Mouse (Mus musculus) neural tube, embryonic 11.5 days (tissue): ENCODE results near the gene Gpr85. TPM values are rescaled to one million over a fixed set of nuclear protein-coding genes. Genes with fewer than 3 reads are reported as not detected.

ENCODE experiments used
- ATAC-seq: fragments of 200-750 bp; cut with Nextera tagmentation; 2 replicates; pipeline ENCODE4 v1.8.0; 2017; ENCODE audit warnings: moderate number of reproducible peaks, mild to moderate bottlenecking, moderate TSS enrichment, moderate library complexity; ENCODE audit not compliant: insufficient read depth, low FRiP score, low TSS enrichment
- DNase-seq: peaks from one replicate; pipeline ENCODE4 v3.0.0-alpha.2; 2015; ENCODE audit warnings: low spot score
- H3K27ac ChIP-seq: fragments of 300-500 bp; sonication (generic); 2 replicates; pipeline ENCODE4 v1.5.1; 2014; ENCODE audit warnings: low read depth, mild to moderate bottlenecking, low read length
- H3K27me3 ChIP-seq: fragments of 300-500 bp; sonication (generic); 2 replicates; pipeline ENCODE4 v1.6.1; 2014; ENCODE audit warnings: mild to moderate bottlenecking, low read length, mixed read lengths; ENCODE audit not compliant: control insufficient read depth, insufficient read depth
- H3K36me3 ChIP-seq: fragments of 300-500 bp; sonication (generic); 2 replicates; pipeline ENCODE4 v1.6.1; 2014; ENCODE audit warnings: mild to moderate bottlenecking, low read length, moderate library complexity, mixed read lengths; ENCODE audit not compliant: control insufficient read depth, insufficient read depth
- H3K4me1 ChIP-seq: fragments of 300-500 bp; sonication (generic); 2 replicates; pipeline ENCODE4 v1.6.1; 2014; ENCODE audit warnings: low read length, mixed read lengths; ENCODE audit not compliant: control insufficient read depth, insufficient read depth
- H3K4me2 ChIP-seq: fragments of 300-500 bp; sonication (generic); 2 replicates; pipeline ENCODE4 v1.6.1; 2014; ENCODE audit warnings: low read depth, mild to moderate bottlenecking, moderate library complexity
- H3K4me3 ChIP-seq: fragments of 300-500 bp; sonication (generic); 2 replicates; pipeline ENCODE4 v1.5.1; 2014; ENCODE audit warnings: low read depth, low read length
- H3K9ac ChIP-seq: fragments of 300-500 bp; sonication (generic); 2 replicates; pipeline ENCODE4 v1.6.1; 2014; ENCODE audit warnings: mild to moderate bottlenecking, low read length
- H3K9me3 ChIP-seq: fragments of 300-500 bp; sonication (generic); 2 replicates; pipeline ENCODE4 v1.6.1; 2016; ENCODE audit warnings: low read length; ENCODE audit not compliant: control insufficient read depth
- WGBS: fragments of 180-500 bp; shearing (Covaris S2); extraction: QIAGEN DNeasy Blood & Tissue Kit; methylation state at CpG from one replicate; pipeline ENCODE4 v1.1.7; 2014; 5-methylcytosine and 5-hydroxymethylcytosine counted together
- polyA plus RNA-seq: library from polyadenylated mRNA; unstranded; fragments of >200 nt; fragmentation: Nextera tagmentation; extraction: Ambion mirVana; gene quantifications from 2 replicates; pipeline ENCODE4 v1.2.1, GENCODE M21; 2014

Gene Gpr85
- polyA plus RNA-seq, 1 experiment from 2014 or later: 25.1 TPM

GRCm38 (mm10) chr6:13835720-13836665, 3.7 kb downstream of the Gpr85 start:
- peak overlapping the region; percentile 72 for H3K4me2 ChIP-seq
- no peaks in the 10 kb centered on the region for H3K36me3 ChIP-seq
- peak overlapping the region; percentile 18 for H3K9ac ChIP-seq
- no peaks in the 10 kb centered on the region for H3K27me3 ChIP-seq
- peak overlapping the region; percentile 34; the same call in 1 of the 2 replicates for H3K27ac ChIP-seq
- H3K9me3 ChIP-seq: no peaks in the 10 kb centered on the region
- H3K4me3 ChIP-seq: no peak overlapping the region; the same call in 1 of the 2 replicates
- DNase-seq: no peak
- WGBS: 63% methylated on average over 17 of the region's 17 CpGs
- no peaks in the 10 kb centered on the region for H3K4me1 ChIP-seq
- ATAC-seq: no peak; the same call in 1 of the 2 replicates

- H3K9me3 ChIP-seq: no peaks in the 10 kb centered on the region
- no peaks in the 10 kb centered on the region for H3K4me1 ChIP-seq
- no peaks in the 10 kb centered on the region for H3K36me3 ChIP-seq
- ATAC-seq (no peak), DNase-seq (no peak)
- H3K4me2 ChIP-seq: no peak overlapping the region
- WGBS: 62% methylated on average over 2 of the region's 2 CpGs
- no peak overlapping the region for H3K9ac ChIP-seq
- H3K27ac ChIP-seq: no peak overlapping the region
- no peaks in the 10 kb centered on the region for H3K27me3 ChIP-seq
- H3K4me3 ChIP-seq: no peak overlapping the region
These were observed 7.0 kb downstream of the Gpr85 start for GRCm38 (mm10) chr6:13832770-13833169.

- no peak for ATAC-seq
- WGBS: 73% methylated on average over 1 of the region's 1 CpGs
- Histone ChIP-seq H3K4me1 (no peaks in the 10 kb centered on the region), H3K27me3 (no peaks in the 10 kb centered on the region), H3K27ac (no peak overlapping the region), H3K4me3 (no peak overlapping the region), H3K9me3 (no peaks in the 10 kb centered on the region), H3K9ac (no peak overlapping the region), H3K36me3 (no peaks in the 10 kb centered on the region), H3K4me2 (no peak overlapping the region)
- no peak for DNase-seq
These were observed 10.9 kb downstream of the Gpr85 start for GRCm38 (mm10) chr6:13828877-13829276.

- Histone ChIP-seq H3K36me3 (no peaks in the 10 kb centered on the region), H3K9ac (no peak overlapping the region), H3K27ac (no peak overlapping the region), H3K4me1 (no peaks in the 10 kb centered on the region), H3K27me3 (no peaks in the 10 kb centered on the region), H3K9me3 (no peaks in the 10 kb centered on the region), H3K4me3 (no peak overlapping the region), H3K4me2 (no peak overlapping the region)
- DNase-seq (no peak), ATAC-seq (no peak)
These were observed 23.1 kb downstream of the Gpr85 start for GRCm38 (mm10) chr6:13816661-13817060.

GRCm38 (mm10) chr6:13812157-13812556, 27.6 kb downstream of the Gpr85 start:
- no peaks in the 10 kb centered on the region for H3K4me1 ChIP-seq
- H3K4me3 ChIP-seq: no peak overlapping the region
- no peak overlapping the region for H3K27ac ChIP-seq
- no peak overlapping the region for H3K4me2 ChIP-seq
- DNase-seq: no peak
- H3K36me3 ChIP-seq: no peaks in the 10 kb centered on the region
- H3K9me3 ChIP-seq: no peaks in the 10 kb centered on the region
- 88% methylated on average over 4 of the region's 4 CpGs for WGBS
- no peak overlapping the region for H3K9ac ChIP-seq
- H3K27me3 ChIP-seq: no peaks in the 10 kb centered on the region
- ATAC-seq: no peak

GRCm38 (mm10) chr6:13800071-13800470, 39.7 kb downstream of the Gpr85 start:
- Histone ChIP-seq H3K4me2 (no peak overlapping the region), H3K9me3 (no peaks in the 10 kb centered on the region), H3K4me1 (no peaks in the 10 kb centered on the region), H3K9ac (no peak overlapping the region), H3K36me3 (no peaks in the 10 kb centered on the region), H3K4me3 (no peak overlapping the region), H3K27me3 (no peaks in the 10 kb centered on the region), H3K27ac (no peak overlapping the region)
- DNase-seq: no peak
- no peak for ATAC-seq
- 69% methylated on average over 7 of the region's 7 CpGs for WGBS

- DNase-seq: no peak
- Histone ChIP-seq H3K4me2 (no peak overlapping the region), H3K4me3 (no peak overlapping the region), H3K9ac (no peak overlapping the region), H3K27ac (no peak overlapping the region), H3K27me3 (no peaks in the 10 kb centered on the region), H3K36me3 (no peaks in the 10 kb centered on the region), H3K4me1 (no peaks in the 10 kb centered on the region), H3K9me3 (no peaks in the 10 kb centered on the region)
- no peak for ATAC-seq
These were observed 42.4 kb downstream of the Gpr85 start for GRCm38 (mm10) chr6:13797389-13797788.
